Mouse (Mus musculus): ENCODE results near the gene Dusp28.
"Not testable (repeated sequence)": the region's sequence is repeated elsewhere in the genome, so short reads cannot be mapped to it uniquely, and the experiment has no call there.

The Dusp28 gene

GRCm38 (mm10) chr1:92937797-92938196 is 31.0 kb downstream of the Dusp28 start:
- DNase-seq (ENCODE audit: low read depth, low spot score): no peak

- no peak for DNase-seq (ENCODE audit: low read depth, low spot score)
These were observed 33.0 kb downstream of the Dusp28 start for GRCm38 (mm10) chr1:92939746-92940145.

GRCm38 (mm10) chr1:92943219-92943989 is 36.6 kb downstream of the Dusp28 start:
- DNase-seq (ENCODE audit: low read depth, low spot score): no peak

GRCm38 (mm10) chr1:92947966-92948365 is 41.2 kb downstream of the Dusp28 start:
- DNase-seq (ENCODE audit: low read depth, low spot score): no peak

GRCm38 (mm10) chr1:92949426-92949825 is 42.6 kb downstream of the Dusp28 start:
- peak; percentile 18 for DNase-seq (ENCODE audit: low read depth, low spot score)

- DNase-seq (ENCODE audit: low read depth, low spot score): no peak
These were observed 43.8 kb downstream of the Dusp28 start, which contains the start of gene Gpr35 for GRCm38 (mm10) chr1:92950607-92951006. Gene Gpr35 (plus strand): TSS chr1:92950865.

- DNase-seq (ENCODE audit: low read depth, low spot score): no peak
These were observed 46.9 kb downstream of the Dusp28 start for GRCm38 (mm10) chr1:92953641-92954040.

GRCm38 (mm10) chr1:92956571-92957335 is 50.0 kb downstream of the Dusp28 start:
- DNase-seq (ENCODE audit: low read depth, low spot score): not testable (repeated sequence)

Data from mesoderm, embryonic 11.5 days (tissue).